Mouse (Mus musculus) C2C12 (cell line): Measurements from ENCODE around the gene Adnp. TPM values are rescaled to one million over a fixed set of nuclear protein-coding genes. Genes with fewer than 3 reads are reported as not detected.

ENCODE experiments used
- H3K27me3 ChIP-seq: one replicate; pipeline ENCODE4 v1.6.1; 2011; ENCODE audit not compliant: control insufficient read depth, insufficient read depth, insufficient read length
- H3K36me3 ChIP-seq: one replicate; pipeline ENCODE4 v1.6.1; 2011; ENCODE audit not compliant: control insufficient read depth, insufficient read depth
- H3K4me3 ChIP-seq: one replicate; pipeline ENCODE4 v1.5.1; 2011; ENCODE audit warnings: mild to moderate bottlenecking, control low read depth; ENCODE audit not compliant: poor library complexity, insufficient read depth, severe bottlenecking
- H3K79me2 ChIP-seq: one replicate; pipeline ENCODE4 v1.6.1; 2011; ENCODE audit not compliant: control insufficient read depth, insufficient read depth
- H3K79me3 ChIP-seq: one replicate; pipeline ENCODE4 v1.6.1; 2011; ENCODE audit warnings: low read depth, control low read depth
- H3ac ChIP-seq: one replicate; pipeline ENCODE3; 2011; ENCODE audit warnings: low read depth; ENCODE audit not compliant: control insufficient read depth, insufficient read length
- CEBPB ChIP-seq: IDR thresholded peaks from one replicate; pipeline ENCODE4 v1.6.1; 2011; ENCODE audit warnings: low read depth, mild to moderate bottlenecking, control low read depth, moderate library complexity
- CTCF ChIP-seq: IDR thresholded peaks from one replicate; pipeline ENCODE4 v1.5.1; 2011; ENCODE audit not compliant: control insufficient read depth, insufficient read depth, insufficient read length
- FOSL1 ChIP-seq: IDR thresholded peaks from one replicate; pipeline ENCODE4 v1.8.0; 2011; ENCODE audit warnings: mild to moderate bottlenecking, low read length; ENCODE audit not compliant: poor library complexity, insufficient read depth, severe bottlenecking
- MAX ChIP-seq: IDR thresholded peaks from one replicate; pipeline ENCODE4 v1.6.1; 2011; ENCODE audit warnings: mild to moderate bottlenecking, control low read depth
- MYOD1 ChIP-seq: IDR thresholded peaks from one replicate; pipeline ENCODE4 v1.6.1; 2011; ENCODE audit warnings: low read depth; ENCODE audit not compliant: control insufficient read depth, insufficient read length
- MYOG ChIP-seq: IDR thresholded peaks from one replicate; pipeline ENCODE4 v1.6.1; 2011; ENCODE audit not compliant: control insufficient read depth, insufficient read length; ENCODE audit errors: extremely low read depth
- USF1 ChIP-seq: IDR thresholded peaks from one replicate; pipeline ENCODE4 v1.6.1; 2011; ENCODE audit warnings: low read depth, mild to moderate bottlenecking, control low read depth, moderate library complexity
- polyA plus RNA-seq: library from polyadenylated mRNA; unstranded; fragments of >200 nt; fragmentation: generic; extraction: Trizol; gene quantifications from one replicate; pipeline ENCODE4 v1.2.1, GENCODE M21; 2012; ENCODE audit warnings: missing spikeins

Gene Adnp
- polyA plus RNA-seq, 1 experiment: 7.3 TPM

- Histone ChIP-seq H3K36me3 (no peaks in the 10 kb centered on the region), H3K27me3 (no peaks in the 10 kb centered on the region), H3K79me3 (no peaks in the 10 kb centered on the region), H3ac (no peak overlapping the region), H3K79me2 (no peaks in the 10 kb centered on the region), H3K4me3 (no peak overlapping the region)
- TF ChIP-seq CEBPB (no peak), MYOD1 (no peak), MYOG (no peak), USF1 (no peak), MAX (no peak), FOSL1 (no peak), CTCF (no peak)
These were observed 51.2 kb downstream of the Adnp start for GRCm38 (mm10) chr2:168155666-168156065.

GRCm38 (mm10) chr2:168154090-168154881 is 52.6 kb downstream of the Adnp start:
- Histone ChIP-seq H3K79me2 (no peaks in the 10 kb centered on the region), H3K79me3 (no peaks in the 10 kb centered on the region), H3K4me3 (no peak overlapping the region), H3K36me3 (no peaks in the 10 kb centered on the region), H3ac (no peak overlapping the region), H3K27me3 (no peaks in the 10 kb centered on the region)
- TF ChIP-seq USF1: no peak
- TF ChIP-seq CTCF: peak; percentile 34

DNA sequence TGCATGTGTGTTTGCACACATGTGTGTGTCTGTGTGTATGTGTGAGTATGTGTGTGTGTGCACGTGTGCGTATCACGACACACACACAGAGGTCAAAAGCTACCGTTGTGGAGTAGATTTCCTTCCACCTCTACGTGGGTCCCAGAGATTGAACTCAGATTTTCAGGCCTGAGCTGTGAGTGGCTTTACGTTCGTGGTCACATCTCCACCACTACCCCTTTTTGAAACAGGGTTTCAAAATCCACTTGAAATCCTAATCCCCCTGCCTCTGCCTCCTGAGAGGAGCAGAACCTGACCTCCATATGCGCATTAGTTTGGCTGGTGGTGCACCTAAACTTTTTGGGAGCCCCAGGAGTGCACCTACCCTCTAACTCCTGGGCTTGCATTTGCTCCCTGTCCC is 57.7 kb downstream of the Adnp start:
- Histone ChIP-seq H3K79me2 (no peaks in the 10 kb centered on the region), H3K4me3 (no peak overlapping the region), H3K27me3 (no peaks in the 10 kb centered on the region), H3K79me3 (no peaks in the 10 kb centered on the region), H3ac (no peak overlapping the region), H3K36me3 (no peaks in the 10 kb centered on the region)
- TF ChIP-seq FOSL1 (no peak), USF1 (no peak), MYOD1 (no peak), CTCF (no peak), MYOG (no peak), CEBPB (no peak), MAX (no peak)

DNA sequence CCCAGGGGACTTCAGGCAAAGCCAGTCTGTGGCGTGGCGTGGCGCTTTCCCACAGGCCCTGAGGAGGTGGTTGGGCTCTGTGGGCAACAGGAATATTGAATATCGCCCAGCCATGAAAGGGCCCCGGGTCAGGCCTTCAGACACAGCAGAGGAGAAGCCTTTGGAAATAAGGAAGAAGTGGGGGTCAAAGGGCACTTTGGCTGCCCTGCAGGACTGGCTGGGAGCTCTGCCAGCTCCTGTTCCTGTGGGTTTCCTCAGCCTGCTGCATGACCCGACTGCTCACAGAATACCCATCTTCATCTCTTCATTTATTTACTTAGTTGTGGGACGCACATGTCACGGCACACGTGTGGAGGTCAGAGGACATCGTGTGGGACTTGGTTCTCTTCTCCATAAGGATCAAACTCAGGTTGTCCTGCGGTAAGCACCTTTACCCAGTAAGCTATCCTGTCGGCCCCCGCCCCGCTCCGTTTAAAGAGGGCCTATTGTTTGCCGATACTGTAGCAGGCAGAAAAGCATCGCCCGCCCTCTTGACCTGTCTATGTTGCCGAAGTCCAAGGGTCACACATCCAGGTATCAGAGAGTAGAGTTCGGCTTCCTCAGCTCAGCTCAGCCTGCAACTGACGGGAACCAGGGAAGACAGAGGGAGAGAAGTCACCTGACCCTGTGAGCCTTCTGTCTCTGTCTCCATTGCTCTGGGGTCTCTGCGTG is 59.0 kb downstream of the Adnp start:
- Histone ChIP-seq H3K27me3 (no peaks in the 10 kb centered on the region), H3ac (no peak overlapping the region), H3K79me2 (no peaks in the 10 kb centered on the region), H3K36me3 (no peaks in the 10 kb centered on the region), H3K4me3 (no peak overlapping the region), H3K79me3 (no peaks in the 10 kb centered on the region)
- TF ChIP-seq CEBPB (no peak), MYOD1 (no peak), CTCF (no peak), MYOG (no peak), USF1 (no peak)

DNA sequence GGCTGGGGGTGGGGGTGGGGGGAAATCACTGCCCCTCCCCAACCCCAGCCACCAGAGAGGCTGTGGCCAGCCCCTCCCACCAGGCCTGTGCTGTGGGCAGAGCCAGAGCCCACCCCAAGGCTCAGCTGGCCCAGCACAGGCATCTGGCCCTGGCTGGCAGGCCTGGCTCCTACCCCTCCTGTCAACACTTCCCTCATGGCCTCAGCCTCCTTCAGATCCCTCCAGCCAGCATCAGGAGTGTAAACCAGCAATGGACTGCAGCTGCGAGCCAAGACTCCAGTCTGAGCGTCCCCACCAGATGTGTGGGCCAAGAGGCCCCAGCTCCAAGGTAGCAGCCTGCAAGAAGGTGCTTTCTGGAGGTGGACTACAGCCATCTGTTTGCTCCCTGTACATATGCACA is 61.5 kb downstream of the Adnp start:
- TF ChIP-seq MYOG (no peak), USF1 (no peak), CTCF (no peak), MYOD1 (no peak), CEBPB (no peak), FOSL1 (no peak), MAX (no peak)
- Histone ChIP-seq H3K79me2 (no peaks in the 10 kb centered on the region), H3K27me3 (no peaks in the 10 kb centered on the region), H3ac (no peak overlapping the region), H3K4me3 (no peak overlapping the region), H3K36me3 (no peaks in the 10 kb centered on the region), H3K79me3 (no peaks in the 10 kb centered on the region)
